Comparison of ENCODE assay signal across 8 mouse cellular contexts in genomic region chr6:47044385-47045200, GRCm38 (mm10).
DNase-seq lines count a peak whose midpoint lies in the region; ATAC-seq lines count a peak whose summit lies in the region.

No protein-coding gene starts in this region.

- peak; percentile 78; the same call in 1 of the 2 replicates for ATAC-seq in kidney, embryonic 14.5 days (ENCODE audit: low FRiP score, low TSS enrichment)
- ATAC-seq in hindbrain, embryonic 14.5 days (ENCODE audit: low FRiP score), result peak; percentile 53; the same call in 1 of the 2 replicates
- ATAC-seq in midbrain, embryonic 16.5 days, result peak; percentile 56; the same call in 1 of the 2 replicates

- peak overlapping the region; percentile 58 for H3K4me2 ChIP-seq in kidney, embryonic 14.5 days (replicated peaks; ENCODE audit: low read depth, low read length)
- peak overlapping the region; percentile 54 for H3K4me2 ChIP-seq in hindbrain, embryonic 14.5 days (replicated peaks)
- H3K4me2 ChIP-seq in midbrain, embryonic 16.5 days (ENCODE audit: low read length), result peak overlapping the region; percentile 63

- peak overlapping the region; percentile 56; the same call in 1 of the 2 replicates for H3K9ac ChIP-seq in kidney, embryonic 14.5 days (ENCODE audit: low read depth, low read length)
- peak overlapping the region; percentile 47 for H3K9ac ChIP-seq in hindbrain, embryonic 14.5 days
- peak overlapping the region; percentile 54 for H3K9ac ChIP-seq in midbrain, embryonic 16.5 days (ENCODE audit: low read depth, low read length)

- no peaks in the 10 kb centered on the region for H3K36me3 ChIP-seq in kidney, embryonic 14.5 days (ENCODE audit: control insufficient read depth, insufficient read depth, low read length)
- H3K36me3 ChIP-seq in hindbrain, embryonic 14.5 days (replicated peaks; ENCODE audit: control insufficient read depth, insufficient read depth), result no peaks in the 10 kb centered on the region
- H3K36me3 ChIP-seq in midbrain, embryonic 16.5 days (ENCODE audit: control insufficient read depth, insufficient read depth, low read length), result no peaks in the 10 kb centered on the region

- no peak for DNase-seq in kidney, adult 9 months
- DNase-seq in embryo, embryonic 9.5 days (ENCODE audit: extremely low spot score), result peak; percentile 45
- no peak for DNase-seq in hindbrain, embryonic 14.5 days (ENCODE audit: low spot score)
- DNase-seq in thymus, postnatal 4 days, result no peak
- no peak for DNase-seq in urinary bladder, postnatal 10 days (ENCODE audit: low spot score)
- no peak for DNase-seq in frontal cortex, postnatal 14 days (ENCODE audit: low spot score in 2 of 2)

- H3K27ac ChIP-seq in kidney, embryonic 14.5 days (ENCODE audit: low read depth, low read length), result no peak overlapping the region
- H3K27ac ChIP-seq in hindbrain, embryonic 14.5 days, result no peak overlapping the region
- no peak overlapping the region for H3K27ac ChIP-seq in midbrain, embryonic 16.5 days (ENCODE audit: low read length)

- H3K4me1 ChIP-seq in kidney, embryonic 14.5 days (ENCODE audit: control insufficient read depth, insufficient read depth, low read length), result no peaks in the 10 kb centered on the region
- no peaks in the 10 kb centered on the region for H3K4me1 ChIP-seq in hindbrain, embryonic 14.5 days (replicated peaks; ENCODE audit: control insufficient read depth, insufficient read depth, low read length)
- peaks cover 2% of the 10 kb centered on the region; the same call in 1 of the 2 replicates for H3K4me1 ChIP-seq in midbrain, embryonic 16.5 days (ENCODE audit: control insufficient read depth, insufficient read depth, low read length)

- H3K27me3 ChIP-seq in kidney, embryonic 14.5 days (ENCODE audit: control insufficient read depth, insufficient read depth, low read length), result no peaks in the 10 kb centered on the region
- H3K27me3 ChIP-seq in hindbrain, embryonic 14.5 days (ENCODE audit: control insufficient read depth, insufficient read depth, low read length), result peaks cover 12% of the 10 kb centered on the region
- H3K27me3 ChIP-seq in midbrain, embryonic 16.5 days (ENCODE audit: control insufficient read depth, insufficient read depth, low read depth, low read length), result no peaks in the 10 kb centered on the region

- no peaks in the 10 kb centered on the region for H3K9me3 ChIP-seq in kidney, embryonic 14.5 days (ENCODE audit: control insufficient read depth, low read length)
- H3K9me3 ChIP-seq in hindbrain, embryonic 14.5 days (ENCODE audit: control insufficient read depth, low read length), result no peaks in the 10 kb centered on the region
- H3K9me3 ChIP-seq in midbrain, embryonic 16.5 days (replicated peaks; ENCODE audit: control insufficient read depth, low read length, poor library complexity, severe bottlenecking), result no peaks in the 10 kb centered on the region

- WGBS in kidney, embryonic 14.5 days, result 4% methylated on average over 46 of the region's 46 CpGs
- 4% methylated on average over 46 of the region's 46 CpGs for WGBS in hindbrain, embryonic 14.5 days
- WGBS in midbrain, embryonic 16.5 days, result 3% methylated on average over 39 of the region's 46 CpGs

- H3K4me3 ChIP-seq in kidney, embryonic 14.5 days (ENCODE audit: low read length), result peak overlapping the region; percentile 42
- H3K4me3 ChIP-seq in hindbrain, embryonic 14.5 days (replicated peaks; ENCODE audit: low read length), result peak overlapping the region; percentile 32
- peak overlapping the region; percentile 39 for H3K4me3 ChIP-seq in midbrain, embryonic 16.5 days (ENCODE audit: low read depth, low read length)
